Mouse (Mus musculus) adipocyte (in vitro differentiated cells): Measurements from ENCODE around the gene Olfr705.
"Not testable (repeated sequence)": the region's sequence is repeated elsewhere in the genome, so short reads cannot be mapped to it uniquely, and the experiment has no call there.

Experiments
- DNase-seq: peaks from one replicate; pipeline ENCODE4 v3.0.0-alpha.2; 2016; ENCODE audit warnings: low spot score

Olfr705 gene

DNA sequence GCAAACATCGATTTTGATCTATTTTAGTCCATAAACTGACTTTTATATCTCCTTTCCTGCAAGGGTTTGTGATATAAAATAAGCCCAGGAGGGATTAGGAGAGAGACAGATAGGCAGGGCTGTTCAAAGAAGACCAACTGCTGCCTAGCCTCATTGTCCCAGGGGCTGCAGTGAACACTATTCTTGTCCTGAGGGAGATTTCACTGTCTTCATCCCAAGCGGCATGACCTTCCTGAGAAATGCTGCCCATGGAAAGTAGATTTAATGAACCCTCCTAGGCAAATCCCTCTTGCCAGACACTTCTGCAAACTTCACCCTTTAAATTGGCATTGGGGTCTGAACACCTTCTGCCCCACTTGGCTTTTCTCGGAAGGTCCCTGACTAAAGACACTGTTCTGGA, at the start of gene Olfr705:
Gene Olfr705, minus strand, starts transcription at position 101 of the 400 bp plus-strand sequence.
- DNase-seq = no peak

DNA sequence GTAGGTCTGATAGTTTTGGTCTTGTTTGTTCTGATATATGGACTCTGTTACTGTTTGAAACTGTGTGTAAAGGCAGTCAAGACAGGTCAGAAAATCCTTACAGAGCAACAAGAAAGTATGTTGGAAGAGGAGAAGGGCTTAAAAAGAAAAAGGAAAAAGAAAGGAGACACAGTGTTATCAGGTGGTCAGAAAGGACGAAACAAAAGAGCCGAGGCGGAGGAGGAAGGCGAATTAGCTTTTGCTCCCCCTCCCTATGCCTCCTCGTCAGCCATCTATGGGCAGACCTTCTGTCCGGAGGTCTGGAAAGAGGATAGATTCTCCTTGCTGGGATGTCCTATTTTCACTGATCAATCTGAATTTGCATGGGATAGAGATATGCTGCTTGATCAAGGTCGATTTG, 44.3 kb upstream of the Olfr705 start:
- not testable (repeated sequence) for DNase-seq

DNA sequence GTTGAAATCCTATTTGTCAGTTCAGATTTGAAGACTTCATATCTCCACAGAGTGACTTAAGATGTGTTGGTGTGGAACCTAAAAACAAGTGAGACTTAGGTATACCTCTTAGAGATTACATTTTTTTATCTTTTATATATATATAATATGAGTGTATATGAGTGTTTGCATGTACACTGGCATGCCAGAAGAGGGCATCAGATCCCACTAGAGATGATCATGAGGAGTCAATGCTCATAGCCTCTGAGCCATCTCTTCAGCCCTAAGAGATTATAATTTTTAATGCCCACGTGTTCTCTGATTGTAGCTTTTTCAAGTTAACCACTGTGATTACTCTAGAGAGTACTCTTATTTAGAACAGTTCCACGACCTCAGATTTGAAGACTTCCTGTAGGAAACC, 31.0 kb upstream of the Olfr705 start, which contains the start of gene Olfr1532-ps1:
Gene Olfr1532-ps1, plus strand, starts transcription at position 326 of the 400 bp plus-strand sequence.
- no peak for DNase-seq

DNA sequence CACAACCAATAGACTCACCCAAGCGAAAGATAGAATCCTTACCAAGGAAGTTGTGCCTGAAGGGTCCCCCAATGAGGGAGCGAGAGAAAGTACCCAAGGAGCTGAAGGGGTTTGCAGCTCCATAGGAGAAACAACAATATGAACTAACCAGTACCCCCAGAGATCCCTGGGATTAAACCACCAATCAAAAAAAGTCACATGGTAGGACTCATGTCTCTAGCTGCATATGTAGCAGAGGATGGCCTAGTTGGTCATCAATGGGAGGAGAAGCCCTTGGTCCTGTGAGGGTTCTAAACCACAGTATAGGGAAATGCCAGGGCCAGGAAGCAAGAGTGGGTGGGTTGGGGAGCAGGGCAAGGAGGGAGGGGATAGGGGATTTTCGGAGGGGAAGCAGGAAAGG, 24.4 kb upstream of the Olfr705 start, which contains the start of gene Olfr707:
Gene Olfr707, minus strand, starts transcription at position 101 of the 400 bp plus-strand sequence.
- not testable (repeated sequence) for DNase-seq

DNA sequence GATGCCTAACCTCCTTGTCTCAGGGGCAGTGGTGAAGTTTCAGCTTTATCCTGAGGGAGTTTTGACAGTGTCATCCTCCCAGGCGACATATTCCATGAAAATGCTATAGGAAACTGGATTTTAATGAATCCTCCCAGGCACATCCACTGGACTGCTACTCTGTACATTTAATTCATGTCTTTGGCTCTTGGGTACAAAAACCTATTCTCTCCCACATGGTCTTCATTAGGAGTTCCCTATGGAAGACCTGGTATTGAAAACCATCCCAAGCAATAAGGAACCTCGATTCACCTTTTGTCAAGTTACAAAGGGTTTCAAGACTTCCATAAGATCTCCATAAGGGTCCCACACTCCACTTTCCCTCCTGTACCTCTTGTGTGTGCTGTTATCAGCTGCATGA, 11.4 kb upstream of the Olfr705 start, which contains the start of gene Olfr706:
Gene Olfr706, minus strand, starts transcription at position 101 of the 400 bp plus-strand sequence.
- no peak for DNase-seq

DNA sequence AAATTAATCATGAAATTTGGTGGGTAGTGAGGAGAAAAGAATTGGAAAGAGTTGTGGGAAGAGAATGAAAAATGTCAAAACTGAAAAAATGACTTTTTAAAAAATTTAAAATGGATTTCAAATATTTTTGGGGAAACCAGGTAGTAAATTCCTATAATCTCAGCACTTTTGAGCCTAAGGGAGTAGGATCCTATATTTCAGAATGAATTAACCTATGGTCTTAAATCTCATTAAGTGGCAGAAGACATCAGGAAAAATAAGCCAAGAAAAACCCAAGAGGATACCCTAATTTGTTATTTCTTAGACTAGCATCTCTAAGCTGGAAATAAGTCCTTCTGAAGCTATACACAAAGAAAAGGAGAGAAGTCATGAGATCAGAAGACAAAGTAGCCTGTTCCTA, 13.8 kb downstream of the Olfr705 start, which contains the start of gene Olfr704:
Gene Olfr704, plus strand, starts transcription at position 301 of the 400 bp plus-strand sequence.
- DNase-seq = no peak

DNA sequence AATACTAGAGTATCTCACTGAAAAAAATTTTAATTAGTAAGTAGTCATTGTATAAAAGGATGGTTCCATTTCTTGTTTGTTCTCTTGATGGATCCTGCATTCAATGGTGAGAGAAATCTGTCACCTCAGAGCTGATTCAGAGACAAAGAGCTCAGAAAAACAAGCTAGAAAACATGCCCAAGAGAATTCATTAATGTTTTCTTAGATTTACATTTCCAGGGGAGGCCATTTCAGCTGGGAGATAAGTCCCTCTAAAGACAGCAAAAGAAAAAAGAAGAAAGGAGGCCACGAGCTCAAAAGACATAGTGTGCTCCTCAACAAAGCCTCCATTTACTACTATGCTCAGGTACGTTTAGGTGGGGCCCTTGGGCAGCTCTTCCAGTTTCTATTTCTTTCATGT, 33.6 kb downstream of the Olfr705 start, which contains the start of gene Olfr703:
Gene Olfr703, plus strand, starts transcription at position 301 of the 400 bp plus-strand sequence.
- no peak for DNase-seq

DNA sequence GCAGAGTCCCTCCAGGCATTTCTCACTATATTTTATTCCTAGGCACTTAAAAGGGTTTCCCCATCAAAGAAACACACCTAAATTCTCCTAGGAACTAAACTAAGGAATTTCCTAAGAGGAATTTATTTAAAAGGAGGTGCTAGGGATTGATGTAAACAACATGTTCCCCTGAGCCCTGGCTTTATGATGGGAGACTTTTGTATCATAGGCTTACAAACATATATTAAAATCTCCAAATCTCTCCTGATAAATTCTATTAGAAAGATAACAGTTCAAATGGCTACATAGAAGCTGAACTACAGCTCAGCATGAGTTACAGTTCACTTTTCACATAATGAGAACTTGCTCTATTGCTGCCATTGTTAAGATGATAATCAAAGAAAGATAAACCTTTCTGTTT, 42.9 kb downstream of the Olfr705 start, which contains the start of gene Olfr702:
Gene Olfr702, minus strand, starts transcription at position 101 of the 400 bp plus-strand sequence.
- DNase-seq = no peak
